Mouse (Mus musculus): ENCODE measurements around the gene Clic3.

Clic3 gene

DNA sequence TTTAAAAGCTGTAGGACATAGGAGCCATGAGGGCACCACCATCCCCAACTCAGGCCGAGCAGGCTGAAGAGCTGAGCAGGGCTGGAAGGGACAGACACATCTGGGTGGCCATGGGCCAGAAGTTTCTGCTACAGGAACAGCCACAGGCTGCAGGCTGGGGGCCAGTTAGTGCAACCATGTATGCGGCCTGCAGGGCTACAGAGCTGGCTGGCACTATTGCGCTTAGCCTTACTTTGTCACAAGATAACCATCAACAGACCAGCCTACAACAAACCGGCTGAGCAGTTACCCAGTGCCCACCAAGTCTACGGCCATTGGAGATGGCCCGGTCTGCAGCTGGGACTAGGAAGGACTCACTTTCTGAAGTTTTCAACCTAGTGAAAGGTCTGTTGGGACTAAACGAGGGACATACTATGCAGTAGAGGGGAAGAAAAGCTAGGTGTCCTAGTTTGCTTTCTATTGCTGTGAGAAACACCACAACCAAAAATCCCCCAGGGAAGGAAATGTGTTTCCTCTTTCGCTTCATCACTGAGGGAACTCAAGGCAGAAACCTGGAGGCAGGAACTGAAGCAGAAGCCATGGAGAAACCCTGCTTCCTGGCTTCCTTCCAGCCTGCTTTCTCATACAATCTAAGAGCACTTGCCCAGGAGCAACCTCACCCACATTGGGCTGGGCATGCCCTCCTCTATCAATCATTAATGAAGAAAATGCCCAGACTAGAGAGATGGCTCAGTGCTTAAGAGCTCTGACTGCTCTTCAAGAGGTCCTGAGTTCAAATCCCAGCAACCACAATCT is 5.6 kb upstream of the Clic3 start:
- DNase-seq, result no peak

DNA sequence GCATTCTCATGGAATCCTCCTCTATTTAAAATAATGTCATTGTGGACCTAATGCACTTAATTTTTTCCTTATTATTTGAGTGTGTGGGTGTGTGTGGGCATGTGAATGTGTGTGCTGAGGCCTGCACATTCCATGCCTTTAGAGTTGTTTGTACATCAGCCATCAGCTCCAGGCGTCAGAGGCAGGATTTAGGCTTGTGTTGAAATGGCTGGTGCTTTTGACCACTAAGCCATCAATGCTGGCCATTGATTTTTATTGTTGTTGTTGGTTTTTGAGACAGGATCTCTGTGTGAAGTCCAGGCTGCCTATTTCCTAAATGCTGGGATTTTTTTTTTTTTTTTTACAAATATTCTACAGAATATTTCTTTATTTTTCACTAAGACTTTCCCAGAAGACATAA is 3.7 kb upstream of the Clic3 start:
- DNase-seq, result no peak

DNA sequence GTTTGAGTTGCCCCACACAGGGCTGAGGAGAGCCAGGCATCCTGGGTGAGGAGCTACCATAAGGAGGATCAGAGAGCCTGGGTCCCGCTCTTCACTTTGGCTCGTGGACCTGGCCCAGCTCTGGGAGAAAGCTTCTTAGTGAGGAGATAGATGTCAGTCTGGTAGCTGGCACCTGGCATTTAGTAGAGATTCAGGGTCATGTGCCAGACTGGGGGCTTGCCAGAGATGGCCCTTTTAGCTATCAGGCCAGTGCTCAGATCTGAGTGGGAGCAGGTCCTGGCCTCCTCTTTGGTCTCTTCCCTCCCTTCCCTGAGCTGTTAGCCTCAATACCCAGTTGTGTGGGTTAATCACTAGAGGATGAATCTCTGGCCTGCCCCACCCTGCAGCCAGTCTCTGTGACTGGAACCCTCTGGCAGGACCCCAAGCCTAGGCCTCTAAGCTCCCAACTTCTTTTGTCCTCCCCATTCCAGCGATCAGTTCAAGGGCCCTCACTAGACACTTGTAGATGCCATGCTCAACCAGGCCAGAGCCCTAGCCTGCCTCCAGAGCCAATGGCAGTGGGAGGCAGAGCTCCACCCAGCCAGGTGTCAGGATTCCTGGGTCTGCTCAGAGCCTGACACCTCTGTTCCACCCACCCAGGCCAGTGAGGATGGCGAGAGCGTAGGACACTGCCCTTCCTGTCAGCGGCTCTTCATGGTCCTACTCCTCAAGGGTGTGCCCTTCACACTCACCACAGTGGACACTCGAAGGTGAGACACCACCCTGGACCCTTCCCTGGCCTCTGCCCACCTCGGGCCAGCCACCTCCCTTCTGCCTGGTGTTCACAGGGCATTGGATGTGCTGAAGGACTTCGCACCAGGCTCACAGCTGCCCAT is 621 bp downstream of the Clic3 start:
- no peak for DNase-seq

DNA sequence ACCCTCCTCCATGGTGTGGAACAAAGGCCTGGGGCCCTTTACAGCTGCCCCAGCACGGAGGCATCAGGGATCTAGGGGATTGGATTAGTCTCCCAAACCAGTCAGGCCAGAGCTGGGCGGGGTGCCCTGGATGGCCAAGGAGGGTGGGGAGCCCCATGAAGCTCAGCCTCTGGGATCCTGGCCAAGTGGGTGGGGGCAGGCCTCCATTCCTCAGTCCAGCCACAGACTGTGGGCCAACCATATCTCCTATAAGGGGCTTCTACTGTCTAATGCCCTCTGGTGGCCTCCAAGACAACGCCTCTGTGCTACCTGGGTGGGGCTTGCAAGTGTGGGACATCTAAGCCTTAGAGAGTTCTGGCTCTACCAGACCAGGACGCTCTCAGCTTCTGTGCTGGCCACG is 2.3 kb downstream of the Clic3 start:
- DNase-seq, result no peak

DNA sequence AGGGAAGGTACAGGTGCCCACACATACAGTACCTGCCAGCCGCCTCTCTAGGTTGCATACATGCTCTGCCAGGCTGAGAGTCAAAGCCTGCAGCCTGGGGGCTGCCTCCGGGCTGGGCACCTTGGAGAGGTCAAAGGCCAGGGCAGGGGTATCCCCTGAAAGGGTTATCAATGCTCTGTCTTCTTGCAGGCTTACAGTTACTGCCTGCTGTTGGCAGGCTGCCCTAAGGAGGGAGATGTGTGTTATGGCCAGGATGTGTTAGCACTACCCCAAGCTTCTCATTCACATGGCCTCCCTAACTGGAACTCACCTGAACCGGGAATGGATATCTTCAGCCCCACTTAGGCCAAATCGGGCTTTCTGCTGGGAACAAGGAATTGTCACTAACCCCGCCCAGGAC is 3.5 kb downstream of the Clic3 start:
- DNase-seq, result peak; percentile 41

DNA sequence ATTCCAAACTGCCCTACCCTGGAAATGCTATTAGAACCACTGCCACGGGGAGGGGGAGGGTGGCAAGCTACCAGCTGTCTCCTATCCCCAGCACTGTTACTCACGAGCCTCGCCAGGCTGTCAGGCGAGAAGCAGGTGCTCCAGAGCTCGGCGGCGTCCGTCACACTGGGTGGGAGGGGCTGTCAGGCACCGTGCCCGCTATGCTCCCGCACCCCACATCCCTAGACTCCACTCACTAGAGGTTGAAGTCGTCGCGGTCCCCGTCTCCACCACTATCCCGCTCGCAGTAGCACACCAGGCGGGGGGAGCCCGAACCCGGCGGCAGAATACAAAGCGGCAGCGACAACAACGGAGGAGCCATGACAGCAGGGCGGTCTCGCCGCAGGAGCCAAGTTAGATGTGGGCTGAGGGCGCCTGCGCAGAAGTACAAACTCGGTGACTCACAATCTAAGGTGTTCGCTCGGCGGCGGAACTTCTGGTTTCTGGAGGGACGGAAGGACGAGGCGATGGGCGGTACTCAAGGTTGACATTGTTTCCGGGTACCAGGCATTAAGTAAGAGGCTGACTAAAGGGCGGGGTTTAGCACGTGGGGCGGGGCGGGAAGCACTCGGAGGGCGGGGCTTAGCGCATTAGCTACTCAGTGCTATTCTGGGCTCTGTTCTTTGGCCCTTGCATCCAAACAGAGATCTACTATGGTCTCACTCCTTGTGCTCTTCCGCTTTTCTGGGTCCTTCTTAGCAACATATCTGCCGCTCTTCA is 4.1 kb downstream of the Clic3 start, which contains the start of gene Paxx:
TSS of gene Paxx (minus strand) at position 544 of the 759 bp plus-strand sequence.
- peak; percentile 98 for DNase-seq

DNA sequence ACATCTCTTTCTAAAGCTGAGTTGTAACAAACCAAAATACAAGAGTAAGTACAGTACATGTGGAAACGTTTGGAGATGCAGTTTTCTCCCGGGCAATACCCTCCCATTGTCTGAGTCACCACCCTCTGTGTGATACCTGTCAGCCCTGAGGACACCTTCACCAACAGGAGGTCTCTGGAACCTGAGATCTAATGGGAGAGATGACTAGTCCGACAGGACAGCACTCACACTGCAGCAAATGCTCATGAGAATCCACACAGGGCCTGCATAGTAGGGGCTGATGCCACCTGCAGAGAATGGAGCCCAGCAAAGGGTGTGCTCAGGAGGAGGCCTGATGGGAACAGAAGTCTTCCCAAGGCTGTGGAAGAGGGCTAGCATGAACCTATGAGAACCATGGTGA is 4.8 kb downstream of the Clic3 start:
- no peak for DNase-seq

DNA sequence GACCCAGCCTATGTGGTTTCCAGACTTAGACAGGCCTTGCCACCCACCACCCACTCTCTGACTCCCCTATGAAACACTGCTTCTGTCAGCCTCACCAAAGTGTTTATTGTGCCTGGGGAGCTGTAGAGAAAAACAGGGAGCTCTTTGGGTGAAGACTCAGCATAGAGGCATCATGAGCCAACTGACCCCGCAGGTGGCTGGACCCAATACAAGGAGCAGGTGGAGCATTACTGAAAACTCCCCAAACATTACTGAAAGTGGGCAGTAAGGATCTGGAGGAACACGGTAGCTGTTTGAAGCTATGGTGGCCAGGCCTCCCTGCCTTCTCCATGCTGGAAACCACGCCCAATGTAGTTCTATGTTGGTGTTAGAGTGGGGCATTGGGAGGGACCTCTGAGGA is 7.0 kb downstream of the Clic3 start:
- DNase-seq, result no peak

DNA sequence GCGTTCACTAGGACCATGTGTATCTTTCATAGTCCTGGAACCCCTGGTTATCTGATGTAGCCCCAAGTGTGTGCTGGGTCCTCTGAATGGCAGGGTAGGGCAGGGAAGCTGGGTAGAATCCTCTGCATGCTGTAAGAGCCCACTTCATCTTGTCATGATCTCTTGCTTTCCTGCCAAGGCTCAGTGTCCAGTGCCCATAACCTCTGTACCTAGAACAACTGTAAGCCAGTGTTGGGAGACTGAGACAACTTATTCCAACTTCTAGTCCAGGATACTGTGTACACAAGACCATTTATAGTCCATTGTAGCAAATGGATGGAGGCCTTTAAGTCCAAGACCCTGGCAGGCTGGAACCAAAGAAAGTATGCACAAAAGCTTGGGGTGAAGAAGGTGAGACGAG is 8.6 kb downstream of the Clic3 start:
- no peak for DNase-seq

DNA sequence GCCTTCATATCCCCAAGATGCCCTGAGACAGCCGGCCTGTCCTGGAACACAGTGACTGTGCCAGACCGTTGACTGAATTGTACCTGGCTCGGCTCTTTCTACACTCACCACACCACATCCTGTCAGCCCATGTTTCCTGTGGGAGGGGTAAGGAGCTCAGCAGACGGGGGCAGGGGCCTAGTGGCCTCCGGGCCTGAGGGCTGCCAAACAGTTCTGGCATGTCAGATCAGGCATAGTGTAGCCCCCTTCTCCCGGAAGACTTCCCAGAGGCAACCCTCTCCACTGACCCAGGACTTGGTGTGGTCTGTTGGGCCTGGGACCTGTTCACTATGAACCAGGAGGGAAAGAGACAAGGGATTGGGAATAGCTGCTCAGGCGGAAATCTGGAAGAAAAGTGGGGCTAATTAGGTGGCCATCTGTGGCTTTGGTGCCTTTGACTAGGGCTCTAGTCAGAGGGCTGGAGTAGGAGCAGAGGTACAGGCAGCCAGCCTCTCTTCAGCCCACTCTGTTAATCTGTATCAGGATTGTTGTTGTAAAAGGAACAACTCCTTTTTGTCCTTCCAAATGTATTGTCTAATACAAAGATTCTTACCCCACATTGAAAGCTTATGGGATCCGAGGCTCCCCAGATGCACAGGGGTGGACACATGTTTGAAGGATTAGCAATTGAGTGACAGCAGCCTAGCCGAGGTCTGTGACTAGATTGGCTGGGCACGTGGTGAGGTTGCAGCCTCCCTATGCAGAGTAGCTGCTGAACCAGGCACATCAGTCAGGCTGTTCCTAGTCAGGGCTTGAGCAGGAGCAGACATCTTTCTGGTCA is 9.4 kb downstream of the Clic3 start:
- no peak for DNase-seq

DNA sequence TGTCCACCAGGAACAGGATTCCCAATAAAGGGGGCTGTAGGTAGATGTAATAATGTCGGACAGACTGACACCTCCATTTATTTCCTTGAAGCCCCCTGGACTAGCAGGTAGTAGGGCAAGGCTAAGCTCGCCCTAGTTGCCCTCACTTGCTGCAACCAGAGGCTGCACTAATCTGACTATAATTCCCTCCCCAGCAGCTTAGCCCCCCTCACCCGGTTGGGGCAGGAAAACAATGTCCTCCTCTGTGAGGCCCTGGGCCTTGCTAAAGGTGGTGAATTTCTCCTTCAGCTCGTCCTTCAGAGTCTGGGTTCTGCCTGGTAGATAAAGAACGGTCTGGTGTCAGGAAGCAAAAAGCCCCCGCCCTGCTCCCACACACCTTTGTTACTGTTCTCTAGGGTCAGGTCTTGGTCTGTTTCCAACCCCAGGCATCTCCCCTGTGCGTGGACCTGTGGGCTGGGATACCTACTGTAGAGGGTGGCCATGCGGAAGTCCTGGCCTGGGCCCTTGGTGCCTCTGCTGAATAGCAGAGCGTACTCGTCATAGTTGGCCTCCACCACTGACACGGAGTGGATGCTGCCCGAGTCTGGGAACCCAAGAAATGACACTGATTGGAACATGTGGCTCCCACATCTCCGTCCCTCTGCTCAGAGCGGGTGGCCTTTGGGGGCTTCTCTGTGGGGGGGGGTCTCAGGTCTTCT is 11.1 kb downstream of the Clic3 start:
- no peak for DNase-seq

DNA sequence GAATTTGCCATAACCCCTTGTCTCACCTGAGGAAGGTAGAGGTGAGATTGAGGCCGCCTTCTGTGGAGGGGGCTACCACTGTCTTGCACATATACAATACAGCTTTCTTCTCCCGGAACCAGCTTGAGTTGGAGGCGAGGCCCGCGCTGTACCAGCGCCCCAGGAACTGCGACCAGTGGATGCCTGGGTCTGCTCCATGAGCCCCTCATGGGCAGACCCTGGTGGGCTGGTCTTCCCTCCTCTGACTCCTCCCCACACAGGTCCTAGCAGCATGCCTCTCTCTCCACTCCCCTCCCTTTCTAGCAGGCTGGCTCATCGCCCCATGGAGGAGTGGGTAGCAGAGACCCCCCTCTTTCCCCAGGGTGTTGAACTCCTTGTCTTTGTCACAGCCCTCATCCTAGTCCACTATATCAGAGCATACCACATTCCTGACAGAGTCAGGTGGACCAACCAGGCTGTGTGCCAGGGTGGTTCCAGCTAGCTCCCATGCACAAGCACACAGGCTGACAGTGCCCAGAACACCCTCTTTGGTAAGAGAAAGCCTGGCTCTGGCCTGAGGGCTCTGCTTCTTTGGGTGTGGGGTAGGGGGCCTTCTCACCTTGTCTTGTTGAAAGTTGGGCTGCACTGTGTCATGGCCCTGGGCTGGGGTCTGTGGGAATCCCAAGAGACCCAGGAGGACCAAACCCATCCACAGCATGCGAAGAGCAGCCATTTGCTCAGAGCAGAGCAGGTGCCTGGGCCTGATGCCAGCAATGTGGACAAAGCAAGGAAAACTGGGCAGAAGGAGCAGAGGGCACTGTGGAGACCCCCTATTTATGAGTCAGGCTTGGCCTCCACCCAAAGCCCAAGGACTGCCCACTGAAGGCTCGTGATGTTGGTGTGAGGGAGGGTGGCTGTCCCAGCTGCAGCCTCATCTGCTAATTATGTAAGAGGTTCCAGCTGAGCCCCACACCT is 12.6 kb downstream of the Clic3 start:
- peak; percentile 71 for DNase-seq

DNA sequence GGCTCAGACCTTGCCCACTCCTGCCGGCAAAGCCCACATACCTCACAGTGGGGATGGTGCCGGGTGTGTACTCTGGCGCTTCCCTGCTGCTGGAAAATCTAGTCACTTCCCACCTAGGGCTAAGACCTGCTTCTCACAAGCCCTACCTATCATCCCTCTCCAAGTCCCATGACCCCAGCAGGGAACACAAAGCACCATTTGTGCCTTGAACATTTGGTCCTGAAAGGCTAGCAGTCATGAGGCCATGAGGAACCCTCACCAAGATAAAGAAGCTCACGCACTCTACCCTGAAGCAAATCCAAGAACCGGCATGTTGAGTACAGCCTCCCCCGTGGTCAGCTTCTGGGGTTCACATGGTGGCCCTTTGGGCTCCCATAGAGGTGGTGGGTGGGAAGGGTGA is 13.3 kb downstream of the Clic3 start, which contains the start of gene Ptgds:
TSS of gene Ptgds (minus strand) at position 78 of the 400 bp plus-strand sequence.
- DNase-seq, result no peak

DNA sequence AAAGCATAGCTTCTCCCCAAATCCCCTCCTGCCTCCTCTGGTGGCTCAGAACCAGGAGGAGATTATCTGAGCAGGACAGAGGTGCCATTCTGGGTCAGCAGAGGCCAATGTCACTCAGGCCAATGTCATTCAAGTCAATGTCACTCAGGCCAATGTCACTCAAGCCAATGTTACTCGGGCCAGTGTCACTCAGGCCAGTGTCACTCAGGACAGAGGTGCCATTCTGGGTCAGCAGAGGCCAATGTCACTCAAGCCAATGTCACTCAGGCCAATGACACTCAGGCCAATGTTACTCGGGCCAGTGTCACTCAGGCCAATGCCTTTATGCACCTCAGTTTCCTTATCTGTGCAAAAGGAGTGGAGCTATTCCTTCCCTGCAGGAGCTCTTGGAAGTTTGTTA is 15.9 kb downstream of the Clic3 start:
- no peak for DNase-seq

DNA sequence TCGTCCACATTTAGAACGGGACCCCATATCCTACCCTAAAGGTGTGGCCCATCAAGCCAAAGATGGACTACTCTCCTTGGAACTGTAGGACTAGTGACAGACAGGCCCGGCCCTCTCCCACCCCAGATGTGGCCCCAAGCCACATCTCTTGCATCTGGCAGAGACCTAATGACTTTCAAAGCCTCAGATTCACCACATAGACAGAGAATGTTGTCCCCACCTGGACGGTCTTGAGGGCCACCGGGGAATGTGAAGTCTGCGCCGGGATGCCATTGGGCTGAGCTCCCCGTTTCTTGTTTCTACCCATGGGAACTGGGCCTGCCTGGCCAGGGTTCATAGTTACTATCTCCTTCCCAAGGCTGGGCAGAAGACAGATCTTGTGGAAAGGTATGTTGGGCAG is 20.9 kb downstream of the Clic3 start:
- DNase-seq, result no peak

DNA sequence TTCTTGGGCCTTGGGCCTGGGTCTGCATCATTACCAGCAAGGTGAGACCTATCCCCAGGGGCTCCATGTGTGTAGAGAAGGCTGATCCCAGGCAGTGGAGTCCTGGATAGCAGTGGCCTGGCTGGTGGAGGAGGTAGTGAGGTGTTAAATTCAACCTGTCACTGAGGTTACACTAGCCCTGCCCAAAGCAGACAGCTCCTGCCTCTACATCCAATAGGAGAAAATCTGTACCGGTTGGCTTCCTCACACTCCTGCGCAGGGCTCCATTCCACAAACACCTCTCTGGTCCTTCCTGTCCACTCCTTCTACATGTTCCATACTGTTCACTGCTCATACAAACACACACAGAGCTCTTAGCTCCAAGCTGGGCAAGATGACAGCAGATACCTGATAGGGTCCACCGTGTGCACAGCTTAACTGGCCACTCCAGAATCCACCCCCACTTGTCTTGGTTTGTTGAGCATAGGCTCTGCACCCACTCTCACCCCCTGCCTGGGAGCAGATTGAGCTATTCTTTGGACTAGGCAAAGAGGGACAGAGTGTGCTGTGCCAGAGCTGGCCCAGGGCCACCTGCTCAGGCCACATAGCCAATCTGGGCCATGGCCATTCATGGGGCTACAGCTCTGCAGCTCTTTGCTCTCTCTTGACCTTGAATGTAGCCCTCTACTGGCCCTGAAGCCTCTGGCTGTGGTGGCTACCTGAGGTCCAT is 21.5 kb downstream of the Clic3 start:
- DNase-seq, result no peak

DNA sequence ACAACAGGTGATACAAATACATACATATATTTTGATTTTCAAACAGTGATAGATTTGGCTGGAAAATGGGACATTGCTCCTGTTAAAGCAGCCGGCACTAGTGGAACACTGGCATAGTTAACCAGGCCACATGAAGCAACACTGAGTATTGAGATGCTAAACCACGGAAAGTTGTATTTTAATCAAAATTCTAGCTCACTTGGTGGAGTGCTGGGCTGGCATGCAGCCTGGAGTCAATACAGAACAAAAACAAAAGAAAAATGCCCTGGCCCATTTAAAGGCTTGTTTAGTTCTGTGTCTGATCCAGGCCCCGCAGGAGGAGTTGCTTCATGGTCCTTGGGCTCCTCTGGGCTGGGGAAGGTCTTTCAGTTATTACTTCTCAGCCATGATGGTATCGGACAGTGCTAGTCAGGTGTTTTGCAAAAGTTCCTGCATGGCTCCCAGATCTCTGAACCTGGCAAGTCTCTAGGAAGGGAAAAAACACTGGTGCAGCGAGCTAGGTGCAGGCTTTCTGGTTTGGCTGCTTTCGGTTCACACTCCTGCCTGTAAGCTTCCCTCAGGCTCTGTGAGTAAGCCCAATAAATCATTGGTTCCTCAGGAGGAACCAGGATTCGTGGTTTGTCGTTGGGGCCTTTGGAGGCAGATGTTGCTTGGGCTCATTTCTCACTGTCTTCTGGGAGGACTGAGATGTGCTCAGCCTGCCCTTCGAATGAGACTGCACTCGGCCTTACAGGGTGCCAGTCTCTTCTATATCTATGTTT is 23.1 kb downstream of the Clic3 start:
- DNase-seq, result no peak

DNA sequence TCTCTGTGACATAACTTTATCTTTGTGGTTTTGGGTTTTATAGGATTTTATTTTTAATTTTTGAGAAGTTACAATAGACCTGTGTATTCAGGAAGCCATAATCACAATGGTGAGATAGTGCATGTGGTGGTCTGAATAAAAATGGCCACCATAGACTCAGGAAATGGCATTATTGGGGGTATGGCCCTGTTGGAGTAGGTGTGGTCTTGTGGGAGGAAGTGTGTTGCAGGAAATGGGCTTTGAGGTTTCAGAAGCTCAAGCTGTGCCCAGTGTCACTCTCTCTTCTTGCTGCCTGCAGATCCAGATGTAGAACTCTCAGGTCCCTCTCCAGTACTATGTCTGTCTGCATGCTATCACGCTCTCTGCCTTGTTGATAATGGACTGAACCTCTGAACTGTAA is 23.9 kb downstream of the Clic3 start:
- no peak for DNase-seq

DNA sequence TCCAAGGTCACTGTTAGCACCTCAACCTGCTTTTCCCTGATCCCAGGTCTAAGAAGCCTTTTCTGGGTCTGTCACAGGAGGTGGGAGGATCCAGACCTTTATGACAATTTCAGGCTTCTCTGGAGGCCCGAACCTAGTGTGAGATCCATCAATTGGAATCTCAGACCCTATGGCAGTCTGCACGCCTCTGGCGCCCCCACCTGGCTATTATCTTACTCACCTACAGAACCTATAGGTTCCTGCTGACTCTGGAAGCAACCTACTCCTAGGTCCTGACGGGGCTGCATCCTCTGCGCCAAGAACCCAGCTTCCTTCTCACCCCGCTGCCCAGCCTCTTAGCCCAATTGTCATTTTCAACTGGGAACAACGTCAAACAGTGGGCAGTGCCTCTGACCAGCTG is 26.3 kb downstream of the Clic3 start:
- DNase-seq, result no peak
